Mouse (Mus musculus) brain, embryonic 14.5 days (tissue): Measurements from ENCODE around the gene E430018J23Rik.
"Not testable (repeated sequence)": the region's sequence is repeated elsewhere in the genome, so short reads cannot be mapped to it uniquely, and the experiment has no call there.

Experiments
- CTCF ChIP-seq: fragments of 200-500 bp; IDR thresholded peaks from 2 replicates; pipeline ENCODE4 v1.5.1; 2012; ENCODE audit warnings: inconsistent platforms, mild to moderate bottlenecking, moderate library complexity, borderline replicate concordance; ENCODE audit not compliant: insufficient read depth, insufficient read length; ENCODE audit errors: extremely low read depth
- POLR2A ChIP-seq: fragments of 200-500 bp; IDR thresholded peaks from 2 replicates; pipeline ENCODE4 v1.6.1; 2012; ENCODE audit warnings: mild to moderate bottlenecking, inconsistent platforms, borderline replicate concordance; ENCODE audit not compliant: poor library complexity, insufficient read depth, insufficient read length, severe bottlenecking; ENCODE audit errors: extremely low read depth

DNA sequence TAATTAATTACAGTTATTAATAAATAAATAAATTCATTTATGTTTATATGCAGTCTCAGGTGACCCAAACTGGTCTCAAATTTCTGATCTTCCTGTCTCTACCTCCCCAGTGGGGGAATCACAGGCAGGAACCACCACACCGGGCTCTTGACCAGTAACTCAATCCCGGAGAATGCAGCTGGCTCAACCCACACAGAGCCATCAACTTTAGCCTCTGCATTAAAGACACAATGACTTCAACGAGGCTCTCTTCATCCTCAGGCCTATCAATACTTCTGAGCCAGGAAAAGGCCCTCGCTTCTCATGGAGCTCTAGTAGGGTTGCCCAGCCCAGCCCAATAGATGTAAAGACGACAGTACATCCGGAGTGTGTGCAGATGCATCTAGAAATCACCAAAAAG lies 10.7 kb upstream of the E430018J23Rik start:
- not testable (repeated sequence) for TF ChIP-seq POLR2A, CTCF
